Mouse (Mus musculus) cortical plate, adult 2 months (tissue): ENCODE measurements around the gene Kat2b.

Experiments
- CTCF ChIP-seq: fragments of 200-500 bp; IDR thresholded peaks from 2 replicates; pipeline ENCODE4 v1.5.1; 2011; ENCODE audit warnings: mild to moderate bottlenecking, control low read depth, low read length; ENCODE audit not compliant: insufficient read depth; ENCODE audit errors: extremely low read depth
- POLR2A ChIP-seq: fragments of 200-500 bp; IDR thresholded peaks from 2 replicates; pipeline ENCODE4 v1.6.1; 2011; ENCODE audit warnings: mild to moderate bottlenecking, low read length, control low read depth; ENCODE audit not compliant: insufficient read depth; ENCODE audit errors: extremely low read depth

GRCm38 (mm10) chr17:53656369-53656860 is 89.8 kb downstream of the Kat2b start:
- TF ChIP-seq CTCF (no peak), POLR2A (no peak)
